Mouse (Mus musculus): ENCODE data around the gene Nkx2-3.

The Nkx2-3 gene

DNA sequence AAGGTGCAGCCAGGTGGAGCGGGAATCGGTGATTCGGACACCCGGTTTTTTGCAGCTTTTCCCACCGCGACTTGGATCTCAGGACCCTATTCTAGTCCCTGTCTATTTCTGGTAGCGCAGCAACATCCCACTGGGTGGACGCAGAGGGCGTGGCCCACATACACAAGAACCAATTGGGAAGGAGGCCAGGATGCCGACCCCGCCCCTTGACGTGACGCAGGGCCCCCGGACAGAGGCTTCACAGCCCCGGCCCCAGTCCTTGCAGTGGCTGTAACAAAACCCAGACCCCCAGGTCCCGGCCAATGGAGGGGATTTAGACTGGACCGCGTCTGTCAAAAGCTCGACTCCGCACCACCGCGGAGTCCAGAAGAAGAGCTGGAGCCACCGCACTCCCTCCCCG is at the start of gene Nkx2-3:
TSS of gene Nkx2-3 (plus strand) at position 275 of the 400 bp plus-strand sequence.
- peak; percentile 82 for DNase-seq (ENCODE audit: low read depth, low spot score)

DNA sequence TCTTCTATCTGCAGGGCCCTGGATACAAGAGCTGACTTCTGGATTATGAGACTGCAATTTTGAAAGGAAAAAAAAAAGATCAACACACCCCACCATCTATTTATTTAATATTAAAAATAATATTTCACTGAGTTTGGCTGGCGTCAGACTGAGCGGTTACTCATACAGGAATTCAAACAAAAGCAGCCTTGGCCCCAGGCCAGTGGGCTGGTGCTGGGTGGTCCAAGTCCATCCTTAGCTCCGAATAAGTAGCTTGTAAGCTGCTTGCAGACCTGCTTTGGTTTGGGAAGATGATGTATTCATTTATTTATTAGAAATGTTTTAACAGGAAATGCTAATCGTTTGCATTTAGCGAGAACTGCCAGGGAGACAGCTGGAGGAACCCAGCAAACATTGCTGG is 49.0 kb upstream of the Nkx2-3 start:
- DNase-seq (ENCODE audit: low read depth, low spot score), result no peak

DNA sequence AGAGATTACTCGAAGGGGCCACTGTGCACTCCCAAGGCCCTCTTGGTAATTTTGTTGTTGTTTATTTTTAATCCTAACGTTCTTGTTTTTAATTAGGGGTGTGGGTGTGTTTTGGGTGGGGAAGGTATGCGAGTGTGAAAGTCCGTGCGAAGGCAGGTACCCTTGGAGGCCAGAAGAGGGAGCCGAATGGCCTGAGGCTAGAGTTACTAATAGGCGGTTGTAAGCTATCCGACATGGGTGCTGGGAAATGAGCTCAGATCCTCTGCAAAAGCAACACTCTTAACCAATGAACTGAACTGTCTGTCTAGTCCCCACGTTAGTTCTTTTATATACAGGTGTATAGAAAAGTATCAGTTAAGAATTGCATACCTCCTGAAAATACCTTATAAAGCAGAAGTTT is 43.8 kb upstream of the Nkx2-3 start:
- DNase-seq (ENCODE audit: low read depth, low spot score), result no peak

DNA sequence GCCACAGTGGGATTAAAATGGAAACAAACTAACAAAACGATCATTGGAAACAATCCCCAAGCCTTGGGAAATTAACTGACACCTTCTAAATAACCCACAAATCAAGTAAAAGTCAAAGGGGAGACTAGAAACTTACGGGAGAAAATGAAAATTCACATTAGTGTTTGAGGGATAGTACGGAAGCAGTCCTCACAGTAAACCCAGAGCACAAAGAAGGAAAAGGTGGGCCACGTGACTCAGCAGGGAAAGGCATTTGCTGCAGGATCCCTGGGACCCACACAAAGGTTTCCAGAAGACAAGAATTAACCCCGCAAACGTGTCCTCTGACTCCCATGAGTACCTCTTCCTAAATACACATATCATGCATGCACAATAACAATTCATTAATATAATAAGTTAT is 43.0 kb upstream of the Nkx2-3 start:
- no peak for DNase-seq (ENCODE audit: low read depth, low spot score)

DNA sequence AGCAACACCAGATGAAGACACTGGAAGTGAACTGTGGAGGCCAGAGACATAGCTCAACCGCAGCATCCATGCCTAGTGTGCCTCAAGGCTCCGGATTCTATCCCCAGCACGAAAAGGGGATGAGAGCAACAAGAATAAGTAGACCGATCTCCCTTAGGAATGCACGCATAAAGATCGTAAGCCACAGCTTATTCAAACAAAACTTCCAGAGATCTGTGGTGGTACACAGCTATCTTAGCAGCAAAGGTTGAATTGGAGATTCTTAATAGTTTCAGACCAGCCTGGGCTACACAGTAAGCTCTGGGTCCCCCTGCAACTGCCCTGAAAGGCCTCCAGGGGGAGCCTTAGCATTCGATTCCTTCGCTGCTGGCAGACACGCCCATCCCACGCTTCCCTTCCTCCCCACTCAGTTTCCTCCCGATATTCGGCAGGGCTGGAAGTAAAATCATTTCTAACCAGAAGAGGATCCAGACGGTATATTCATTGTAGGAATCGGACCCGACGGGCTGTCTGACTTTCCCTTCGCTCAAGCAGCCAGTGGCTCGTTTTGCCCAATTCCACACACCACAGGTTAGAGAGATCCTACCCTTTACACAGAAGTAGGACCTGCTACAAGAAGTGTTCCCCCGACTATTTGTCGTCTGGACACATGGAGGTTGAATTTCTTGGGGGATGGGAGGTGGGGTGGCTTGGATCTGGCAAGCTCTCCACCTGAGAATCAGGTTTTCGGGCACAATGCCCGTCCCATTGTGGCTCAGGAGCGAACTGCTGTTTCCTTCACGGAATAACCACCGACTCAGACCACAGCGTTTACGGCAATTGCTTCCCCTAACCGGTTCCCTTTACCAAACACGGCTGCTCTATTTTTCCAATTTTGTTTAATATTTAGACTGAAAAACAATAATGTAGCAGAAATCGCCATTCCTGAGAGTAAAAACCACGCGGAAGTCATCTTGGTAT is 41.0 kb upstream of the Nkx2-3 start:
- DNase-seq (ENCODE audit: low read depth, low spot score), result peak; percentile 87

DNA sequence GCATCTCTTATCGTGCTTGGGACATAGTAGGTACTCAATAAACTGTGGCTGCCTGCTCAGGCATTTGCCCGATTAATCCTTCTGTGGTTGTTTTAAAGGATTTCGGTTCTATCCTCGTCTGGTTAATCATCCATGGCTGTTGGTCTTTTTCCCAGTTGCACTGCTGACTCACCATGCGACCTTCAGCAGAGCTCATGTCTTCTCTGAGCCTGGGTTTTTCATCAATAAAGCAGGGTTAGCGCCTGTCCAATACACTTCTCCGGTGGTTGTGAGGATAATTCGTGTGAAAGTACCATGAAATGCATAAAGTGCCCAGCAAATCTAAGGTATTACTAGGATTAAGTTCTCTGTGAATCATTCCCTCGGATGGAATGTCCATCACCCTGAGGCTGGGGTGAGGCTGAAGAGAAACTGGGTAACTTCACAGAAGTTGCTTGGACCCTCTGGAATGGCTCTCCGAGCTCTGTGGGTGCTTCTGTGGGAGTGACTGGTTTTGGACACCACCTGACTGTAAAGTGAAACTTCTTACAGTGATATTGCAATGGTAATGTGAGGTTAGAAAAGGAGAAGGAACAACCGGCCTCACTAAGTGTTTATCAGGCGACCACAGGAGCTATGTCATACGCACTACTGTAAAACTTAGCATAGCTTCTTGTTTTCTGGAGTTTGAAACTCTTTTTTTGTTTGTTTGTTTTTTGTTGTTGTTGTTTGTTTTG is 32.9 kb upstream of the Nkx2-3 start:
- DNase-seq (ENCODE audit: low read depth, low spot score), result no peak

DNA sequence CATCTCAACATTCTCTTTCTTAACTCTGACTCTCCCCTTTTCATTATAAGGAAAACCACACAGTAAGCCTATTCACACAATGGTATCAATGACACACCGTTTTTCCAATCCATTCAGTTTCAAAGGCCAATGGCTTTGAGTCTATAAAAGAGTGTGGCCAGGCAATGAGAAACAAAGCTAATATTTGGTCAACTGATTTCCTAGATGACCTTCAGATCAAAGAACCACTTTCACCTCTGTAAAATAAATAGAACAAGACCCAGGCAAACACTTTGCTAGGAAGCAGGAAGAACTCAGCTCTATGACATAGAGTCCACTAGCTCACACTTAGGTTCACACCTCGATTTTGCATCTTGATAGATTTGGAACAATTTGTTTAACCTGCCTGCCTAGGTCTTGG is 30.9 kb upstream of the Nkx2-3 start:
- no peak for DNase-seq (ENCODE audit: low read depth, low spot score)

DNA sequence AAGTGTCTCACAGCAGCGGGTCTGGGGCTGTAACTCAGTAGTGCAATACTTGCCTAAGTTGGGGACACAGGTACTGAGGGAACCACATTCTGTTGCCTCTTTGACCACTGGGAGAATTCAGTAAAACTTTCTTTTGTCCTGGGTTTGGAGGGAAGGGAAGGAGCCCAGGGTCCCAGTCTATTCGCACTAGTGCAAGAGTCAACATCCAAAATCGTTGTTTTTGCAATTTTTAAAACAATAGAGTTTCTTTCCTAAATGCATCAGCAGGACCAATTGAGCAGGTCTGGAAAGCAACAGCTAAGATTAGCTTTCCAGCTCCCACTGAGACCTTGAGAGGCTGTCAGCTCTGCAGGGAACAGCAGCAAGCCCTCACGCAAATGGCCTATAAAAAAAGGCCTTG is 28.9 kb upstream of the Nkx2-3 start:
- DNase-seq (ENCODE audit: low read depth, low spot score), result no peak

DNA sequence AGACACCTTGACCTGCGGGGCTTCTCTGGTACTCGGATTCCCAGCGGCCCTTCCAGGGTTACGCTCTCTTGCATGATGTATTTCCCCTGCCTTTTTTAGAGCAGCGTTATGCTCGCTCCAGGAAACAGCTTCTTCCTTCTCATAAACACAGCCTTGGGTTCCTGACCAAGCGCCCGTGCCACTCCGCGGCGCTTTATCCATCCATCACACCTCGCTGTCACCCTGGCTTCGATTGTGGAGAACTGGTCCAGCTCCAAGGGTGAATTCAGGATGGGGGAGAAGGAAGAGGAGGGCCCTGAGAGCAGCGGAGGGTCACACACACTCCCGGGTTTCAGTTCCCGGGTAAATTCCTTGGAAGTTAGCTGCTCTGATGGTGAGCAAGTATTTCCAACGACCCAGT is 28.5 kb upstream of the Nkx2-3 start:
- no peak for DNase-seq (ENCODE audit: low read depth, low spot score)

DNA sequence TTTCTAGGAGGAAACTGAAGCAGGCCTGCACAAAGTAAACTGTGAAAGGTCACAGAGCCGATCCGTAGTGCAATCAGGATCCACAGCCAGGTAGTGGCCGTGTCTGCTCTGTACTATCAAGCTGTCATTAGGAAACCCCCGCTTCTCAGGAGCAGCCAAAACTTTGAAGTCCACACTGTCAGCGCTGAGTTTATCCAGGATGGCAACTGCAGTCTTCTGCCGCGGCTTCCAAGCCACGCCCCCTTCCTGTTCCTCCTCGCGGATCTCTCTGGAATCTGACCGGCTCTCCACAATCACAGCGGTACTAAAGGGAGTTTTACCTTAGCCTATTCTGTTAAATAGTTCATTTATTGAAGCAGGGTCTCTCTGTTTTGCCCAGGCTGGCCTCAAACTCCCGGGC is 27.3 kb upstream of the Nkx2-3 start:
- no peak for DNase-seq (ENCODE audit: low read depth, low spot score)

DNA sequence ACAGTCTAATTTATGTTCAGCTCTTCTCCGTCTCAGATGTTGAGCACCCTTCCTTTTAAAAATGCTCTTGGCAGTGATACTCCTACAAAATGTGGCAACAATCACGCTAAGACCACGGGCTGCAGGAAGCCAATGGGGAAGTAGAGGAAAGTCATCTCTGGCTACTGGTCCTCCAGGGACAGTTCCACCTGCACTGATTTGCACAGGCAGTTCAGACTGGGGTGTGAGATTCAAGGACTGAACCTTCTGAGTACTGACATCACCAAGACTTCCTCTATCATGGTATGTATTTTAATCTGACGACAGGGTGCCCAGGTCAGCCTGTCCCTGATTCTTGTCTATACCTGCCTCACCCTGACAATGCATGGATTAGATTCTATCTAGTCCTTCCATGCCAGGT is 20.1 kb upstream of the Nkx2-3 start:
- DNase-seq (ENCODE audit: low read depth, low spot score), result no peak

DNA sequence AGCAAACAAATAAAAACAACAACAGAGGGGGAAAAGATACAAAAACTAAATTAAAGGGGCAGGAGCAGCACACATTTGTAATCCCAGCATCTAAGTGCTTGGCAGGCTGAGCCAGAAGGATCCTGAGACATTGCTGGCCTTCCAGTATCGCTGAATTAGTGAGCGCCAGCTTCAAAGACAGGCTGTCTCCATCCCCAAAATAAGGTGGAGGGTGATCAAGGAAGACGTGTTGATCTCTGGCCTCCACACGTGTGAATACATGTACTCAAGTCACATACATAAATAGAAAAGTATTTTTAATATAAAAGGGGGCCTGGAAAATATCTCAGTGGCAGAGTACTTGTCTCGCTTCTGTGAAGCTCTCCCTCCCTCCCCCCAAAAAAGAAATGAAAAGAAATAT is 15.1 kb upstream of the Nkx2-3 start:
- no peak for DNase-seq (ENCODE audit: low read depth, low spot score)

DNA sequence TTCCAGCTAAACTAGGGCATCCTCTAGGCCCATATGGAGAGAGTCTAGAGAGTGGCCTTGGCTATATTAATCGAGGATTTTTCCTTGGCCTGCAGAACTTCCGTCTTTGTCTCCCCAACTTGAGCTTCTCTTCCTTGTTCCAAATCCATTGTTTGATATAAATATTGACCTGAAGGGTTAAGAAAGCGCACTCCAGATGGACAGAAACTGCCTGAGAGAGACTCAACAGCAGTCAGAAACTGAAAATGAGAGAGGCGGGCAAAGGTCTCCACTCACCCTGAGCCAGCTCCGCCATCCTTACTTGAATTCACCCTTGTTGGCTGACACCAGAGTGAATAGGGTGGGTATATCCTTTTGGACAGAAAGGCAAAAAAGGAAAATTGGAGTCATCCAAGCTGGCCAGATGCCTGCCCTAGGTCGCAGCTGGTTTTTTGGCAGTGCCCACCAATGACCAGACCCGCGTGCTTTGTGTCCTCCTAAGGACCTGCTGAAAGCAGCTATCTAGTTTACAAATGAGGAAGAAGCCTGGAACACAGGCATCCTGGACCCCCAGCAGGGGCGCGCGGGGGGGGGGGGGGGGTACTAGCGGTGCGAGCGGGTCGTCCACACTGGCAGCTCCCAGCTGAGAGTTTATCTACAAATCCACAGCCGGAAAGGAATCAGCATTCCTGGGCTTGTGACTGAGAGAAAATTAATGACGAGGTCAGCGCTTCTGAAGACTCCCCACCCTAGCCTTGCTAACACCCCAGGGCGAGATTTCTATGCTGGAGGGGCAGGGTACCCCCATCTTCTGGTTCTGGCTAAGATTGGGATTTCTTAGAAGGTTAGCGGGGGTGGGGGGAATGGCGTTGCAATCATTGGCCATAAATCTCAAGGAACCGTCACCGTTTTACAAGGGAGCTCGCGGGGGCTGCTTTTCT is 13.1 kb upstream of the Nkx2-3 start:
- DNase-seq (ENCODE audit: low read depth, low spot score), result no peak

DNA sequence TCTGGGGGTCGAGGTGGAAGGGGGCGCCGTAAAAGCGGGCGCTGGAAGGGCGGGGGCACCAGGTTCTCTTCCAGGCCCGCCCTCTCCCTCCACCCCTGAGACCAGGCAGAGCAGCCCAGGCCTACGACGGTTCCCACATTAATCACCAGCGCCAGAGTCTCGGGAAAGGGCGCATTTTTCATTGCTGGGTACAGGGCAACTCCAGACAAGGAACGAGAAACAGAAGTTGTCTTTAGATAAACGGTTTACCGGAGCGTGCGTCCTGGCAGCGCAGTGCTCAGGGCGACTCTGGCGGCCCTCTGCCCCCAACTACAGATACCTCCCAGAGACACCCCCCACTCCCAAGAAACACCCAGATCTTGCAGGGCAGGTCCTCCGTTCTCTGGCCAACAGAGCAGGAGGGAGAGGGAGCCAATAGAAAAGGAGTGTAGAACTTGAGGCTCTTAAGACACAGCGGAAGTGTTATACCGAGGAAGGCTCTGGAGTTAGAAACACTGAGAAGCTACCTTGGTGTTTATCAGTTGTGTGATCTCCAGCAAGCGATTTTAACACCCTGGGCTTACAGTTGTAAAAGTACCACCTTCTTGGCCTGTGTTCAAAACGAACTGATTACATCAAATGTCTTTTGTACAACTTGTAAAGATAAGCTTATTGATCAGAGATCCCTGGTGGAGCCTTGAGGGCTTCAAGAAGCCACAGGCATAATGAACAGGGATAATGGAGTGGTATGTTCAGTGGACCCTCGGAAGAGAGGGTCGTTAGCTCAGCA is 12.2 kb upstream of the Nkx2-3 start:
- DNase-seq (ENCODE audit: low read depth, low spot score), result peak; percentile 75

DNA sequence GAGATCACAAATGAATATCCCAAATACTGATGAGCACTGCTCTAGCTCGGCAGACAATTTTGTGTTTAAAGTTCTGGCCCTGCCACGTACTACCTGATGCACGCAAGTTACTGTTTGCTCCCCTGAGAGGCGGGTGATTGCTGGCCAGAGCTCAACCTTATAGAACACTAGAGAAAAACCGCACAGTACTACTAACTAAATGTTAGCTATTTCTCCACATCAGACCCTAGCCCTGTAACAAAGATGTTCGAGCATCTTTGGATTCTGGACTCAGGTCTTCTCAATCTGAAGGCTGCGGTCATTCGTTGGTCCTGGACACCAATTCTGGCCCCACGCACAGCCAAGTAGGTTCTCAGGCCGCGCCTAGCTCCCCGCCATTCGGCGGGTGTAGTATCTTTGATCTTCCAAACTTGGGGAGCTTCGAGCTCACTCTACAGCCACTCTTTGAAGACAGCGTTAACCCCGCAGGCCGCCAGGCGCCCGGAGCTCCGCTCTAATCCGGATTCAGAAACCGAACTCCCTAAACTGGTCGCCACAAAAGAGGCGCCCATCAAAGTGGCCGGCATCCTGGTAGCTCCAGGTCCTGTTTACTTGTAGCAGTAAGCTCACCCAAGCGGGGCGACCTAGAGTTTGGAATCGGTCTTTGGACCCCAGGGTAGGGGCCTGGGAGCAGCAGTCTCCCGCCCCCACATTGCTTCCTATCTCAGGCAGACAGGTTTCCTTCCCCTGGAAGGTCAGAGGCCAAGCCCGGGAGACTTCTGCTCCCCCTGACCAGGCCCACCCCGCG is 11.4 kb upstream of the Nkx2-3 start:
- no peak for DNase-seq (ENCODE audit: low read depth, low spot score)

DNA sequence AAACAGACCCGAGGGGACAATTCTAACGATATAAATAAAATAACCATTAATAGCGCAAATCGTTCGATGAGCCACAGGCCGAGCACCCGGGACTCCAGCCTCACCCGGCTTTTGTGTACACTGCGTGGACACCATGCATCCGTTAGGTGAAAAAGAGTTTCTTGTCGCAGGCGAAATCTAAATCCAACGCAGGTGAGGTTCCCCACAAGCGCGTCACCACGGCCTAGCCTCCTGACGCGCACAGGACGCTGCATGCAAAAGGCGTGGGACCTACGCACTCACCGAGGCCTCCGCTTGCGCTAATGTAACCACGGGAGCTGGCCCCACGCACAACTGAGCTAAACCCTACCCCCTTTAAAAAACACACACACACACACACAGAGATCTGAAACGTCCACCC is 10.7 kb upstream of the Nkx2-3 start:
- no peak for DNase-seq (ENCODE audit: low read depth, low spot score)

DNA sequence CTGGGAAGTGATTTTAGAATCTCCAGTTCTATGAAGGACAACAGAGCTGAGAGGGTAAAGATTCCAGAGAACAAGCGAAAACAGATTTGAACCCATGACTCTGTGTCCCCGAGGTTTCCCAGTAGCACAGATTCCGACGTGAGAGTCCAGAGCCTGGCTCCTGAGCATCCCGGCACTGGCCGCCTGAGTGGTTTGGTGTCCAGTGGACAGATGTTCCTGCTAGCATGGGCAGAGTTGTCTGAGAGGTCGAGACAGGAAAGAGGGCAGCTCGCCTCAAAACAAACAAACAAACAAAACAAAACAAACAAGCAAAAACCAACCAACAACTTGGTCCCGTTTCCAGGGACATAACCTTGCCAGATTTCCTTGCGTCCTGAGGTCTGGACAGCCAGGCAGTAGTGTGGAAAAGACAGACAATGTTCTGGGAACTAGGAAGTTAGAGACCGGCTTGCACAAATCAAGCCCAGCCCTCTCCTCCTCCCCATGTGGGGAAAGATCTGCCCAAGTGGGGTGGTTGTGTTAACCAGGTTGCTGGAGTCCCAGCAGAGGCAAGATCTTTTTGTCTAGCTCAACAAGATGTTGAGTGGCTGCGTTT is 10.0 kb upstream of the Nkx2-3 start:
- no peak for DNase-seq (ENCODE audit: low read depth, low spot score)

DNA sequence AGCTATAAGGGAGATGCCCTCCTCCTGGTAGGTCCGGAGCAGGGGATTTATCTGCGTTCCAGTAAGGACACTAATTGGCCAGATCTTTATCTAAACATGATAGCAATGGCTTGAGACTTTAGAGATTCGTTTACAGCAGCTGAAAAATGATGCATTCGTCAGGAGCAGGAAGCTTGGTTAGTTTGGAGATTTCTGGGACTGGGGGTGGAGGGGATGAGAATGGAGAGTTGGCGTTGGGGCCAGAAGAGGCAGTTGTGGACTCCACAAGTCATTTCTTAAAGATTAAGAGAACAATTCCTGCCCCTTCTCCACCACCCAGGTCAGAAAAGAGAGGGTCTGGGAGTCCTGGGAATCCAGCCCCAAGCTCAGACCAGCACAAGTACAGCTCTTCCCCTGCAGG is 8.6 kb upstream of the Nkx2-3 start:
- DNase-seq (ENCODE audit: low read depth, low spot score), result no peak

DNA sequence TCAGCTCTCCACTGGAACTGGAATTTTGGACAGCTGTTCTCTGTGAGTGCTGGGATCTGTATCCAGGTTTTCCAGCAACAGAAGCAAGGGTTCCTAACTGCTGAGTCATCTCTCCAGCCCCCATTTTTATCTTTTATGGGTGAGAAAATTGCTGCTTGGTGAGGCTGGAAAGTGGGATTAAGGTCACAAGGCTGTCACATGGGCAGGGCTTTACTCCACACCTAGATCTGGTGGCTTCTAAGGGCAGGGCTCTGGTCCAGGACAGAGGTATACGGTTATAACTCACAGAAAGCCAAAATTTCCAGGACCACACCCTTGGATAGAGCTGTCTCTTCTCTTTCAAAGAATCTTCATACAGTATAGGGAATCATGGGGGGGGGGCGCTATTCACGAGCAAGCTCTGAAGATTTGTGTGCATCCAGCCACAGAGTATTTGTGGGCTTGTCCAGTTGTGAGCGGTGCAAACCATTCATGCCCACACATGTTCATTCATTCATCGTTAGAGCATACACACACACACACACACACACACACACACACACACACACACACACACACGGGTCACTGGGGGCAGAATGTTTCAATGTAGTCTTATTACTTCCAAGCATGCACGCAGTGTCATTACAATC is 7.5 kb upstream of the Nkx2-3 start:
- DNase-seq (ENCODE audit: low read depth, low spot score), result no peak
